Mouse (Mus musculus): ENCODE results near the gene B4galt1. TPM values are rescaled to one million over a fixed set of nuclear protein-coding genes. Genes with fewer than 3 reads are reported as not detected.

Gene B4galt1
- total RNA-seq (2021): 1 to 10 TPM; 6.7 TPM

DNA sequence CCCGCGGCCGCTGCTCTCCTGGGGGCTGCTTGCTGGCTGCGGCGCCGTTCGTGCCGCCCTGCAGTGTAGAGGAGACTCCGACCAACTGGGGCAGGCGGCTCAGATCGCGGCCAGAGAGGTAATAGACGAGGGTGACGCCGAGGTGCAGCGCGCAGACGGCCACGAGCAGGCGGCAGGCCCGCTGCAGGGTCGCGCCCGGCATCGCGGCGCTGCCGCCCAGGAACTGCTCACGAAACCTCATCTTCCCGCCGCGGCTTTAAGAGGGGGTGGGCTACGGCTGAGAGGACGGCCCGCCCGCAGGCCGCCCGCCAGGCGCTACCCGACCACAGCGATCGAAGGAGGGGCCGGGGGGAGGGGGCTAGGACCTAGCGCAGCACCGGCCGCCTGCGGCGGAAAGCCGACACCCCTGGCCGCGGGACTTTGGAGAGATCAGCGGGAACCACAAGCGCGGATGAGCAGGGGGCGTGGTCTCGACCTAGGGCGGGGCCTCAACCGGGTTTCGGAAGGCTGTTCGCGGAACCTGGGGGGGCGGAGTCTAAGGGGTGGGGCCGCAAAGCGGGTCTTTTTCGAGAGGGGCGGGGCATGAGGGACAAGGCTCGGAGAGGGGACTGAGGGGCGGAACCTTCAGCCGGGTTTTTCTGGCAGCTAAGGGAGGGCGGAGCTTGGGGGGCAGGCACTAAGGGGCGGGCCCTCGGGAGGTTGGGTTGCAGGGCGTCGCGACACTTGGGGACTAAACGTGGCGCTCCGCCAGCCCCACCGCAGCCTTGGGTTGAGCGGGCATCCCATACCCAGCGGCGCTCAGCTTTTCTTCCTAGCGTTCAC is at the start of gene B4galt1:
Gene B4galt1 (minus strand): TSS at position 441 of the 822 bp plus-strand sequence.
- peak; percentile 99 for DNase-seq
- intact Hi-C loops (cut with DNase I): no loop called here

- intact Hi-C loops (cut with DNase I): no loop called here
Observed at GRCm38 (mm10) chr4:40900612-40901011, 46.8 kb upstream of the B4galt1 start.

DNA sequence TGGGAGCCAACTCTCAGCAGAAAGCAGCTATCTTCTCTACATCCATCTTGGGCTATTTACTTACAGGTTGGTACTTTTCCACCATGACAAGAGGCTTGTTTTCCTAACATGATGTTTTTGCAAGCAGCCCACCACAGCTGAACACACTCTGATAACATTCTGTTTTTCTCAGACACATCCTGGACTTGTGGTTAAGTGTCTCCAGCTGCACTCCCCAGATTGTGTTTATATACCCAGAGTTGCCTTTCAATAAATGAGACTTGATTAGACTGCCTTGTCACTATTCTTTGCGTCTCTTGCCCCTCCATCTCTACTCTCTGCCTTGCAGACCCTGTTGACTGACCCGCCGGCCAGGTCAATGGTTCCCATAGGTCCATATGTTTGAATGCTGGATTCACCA is 46.3 kb upstream of the B4galt1 start:
- DNase-seq: no peak
- intact Hi-C loops (cut with DNase I): no loop called here

More at GRCm38 (mm10) chr4:40900612-40901011, 46.8 kb upstream of the B4galt1 start:
- DNase-seq: no peak

DNA sequence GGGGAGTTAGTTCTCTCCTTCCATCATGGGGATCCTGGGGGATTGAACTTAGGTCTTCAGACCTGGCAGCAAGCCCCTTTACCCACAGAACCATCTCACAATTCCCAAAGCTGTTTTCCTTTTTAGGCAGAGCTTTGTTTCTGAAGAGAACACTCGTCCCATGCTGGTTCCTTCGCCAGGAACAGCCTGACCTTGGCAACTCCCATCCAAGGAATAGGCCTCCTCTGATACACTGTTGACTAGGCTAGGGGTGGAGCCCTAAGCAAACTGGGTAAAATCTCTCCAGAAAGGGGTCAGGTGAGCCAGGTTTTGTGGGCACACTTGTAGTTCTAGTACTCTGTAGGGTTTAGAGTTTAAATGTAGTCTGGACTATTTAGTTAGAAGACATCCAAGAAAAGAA is 45.5 kb upstream of the B4galt1 start:
- no peak for DNase-seq
- intact Hi-C loops (cut with DNase I): no loop called here

DNA sequence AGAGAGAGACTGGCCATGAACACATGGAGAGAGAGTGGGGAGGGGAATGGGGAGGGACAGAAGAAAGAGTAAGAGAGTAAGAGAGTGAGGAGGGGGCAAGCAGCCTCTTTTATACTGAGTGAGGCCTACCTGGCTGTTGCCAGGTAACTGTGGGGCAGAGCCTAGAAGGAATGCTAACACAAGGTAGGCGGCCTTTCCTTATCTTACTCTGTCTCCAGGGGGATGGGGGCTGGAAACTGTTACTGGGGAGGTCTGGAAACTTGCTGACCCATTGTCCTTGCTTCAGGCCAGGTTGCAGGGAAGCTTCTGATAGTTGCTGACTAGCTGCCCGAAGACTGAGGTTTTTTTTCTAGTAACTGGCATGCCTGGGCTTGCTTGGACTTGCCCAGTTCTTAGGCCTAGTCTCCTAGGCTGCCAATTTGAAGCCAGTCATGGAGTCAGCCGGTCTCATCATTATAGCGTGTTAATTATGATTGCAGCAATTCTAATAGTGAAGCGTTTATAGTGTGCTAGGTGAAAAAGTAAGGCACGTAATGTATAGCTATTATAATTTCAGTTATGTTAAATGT is 44.8 kb upstream of the B4galt1 start:
- intact Hi-C loops (cut with DNase I): no loop called here
- no peak for DNase-seq

- DNase-seq: no peak
- intact Hi-C loops (cut with DNase I): no loop called here
Observed at GRCm38 (mm10) chr4:40895646-40896045, 41.8 kb upstream of the B4galt1 start.

DNA sequence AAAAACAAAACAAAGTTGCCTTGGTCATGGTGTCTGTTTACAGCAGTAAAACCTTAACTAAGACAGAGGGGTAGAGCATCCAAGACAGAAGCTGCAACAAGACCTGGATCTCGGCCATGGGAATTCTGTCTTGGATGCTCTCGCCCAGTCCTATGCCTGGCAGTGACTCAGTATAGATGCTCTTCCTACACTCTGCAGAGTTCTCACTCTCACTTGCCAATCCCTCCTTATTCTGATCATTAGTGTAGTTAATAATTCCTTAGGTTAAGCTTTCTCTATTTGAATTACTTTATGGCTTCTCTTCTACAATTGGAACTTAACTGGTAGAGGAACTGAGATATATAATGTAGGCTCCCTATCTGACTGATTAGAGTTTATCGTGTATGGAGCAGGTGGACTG is 41.3 kb upstream of the B4galt1 start:
- no peak for DNase-seq
- intact Hi-C loops (cut with DNase I): no loop called here

- intact Hi-C loops (cut with DNase I): no loop called here
- DNase-seq: no peak
Observed at GRCm38 (mm10) chr4:40891206-40891605, 37.4 kb upstream of the B4galt1 start.

- DNase-seq: no peak
- intact Hi-C loops (cut with DNase I): no loop called here
Observed at GRCm38 (mm10) chr4:40889983-40890382, 36.2 kb upstream of the B4galt1 start.

DNA sequence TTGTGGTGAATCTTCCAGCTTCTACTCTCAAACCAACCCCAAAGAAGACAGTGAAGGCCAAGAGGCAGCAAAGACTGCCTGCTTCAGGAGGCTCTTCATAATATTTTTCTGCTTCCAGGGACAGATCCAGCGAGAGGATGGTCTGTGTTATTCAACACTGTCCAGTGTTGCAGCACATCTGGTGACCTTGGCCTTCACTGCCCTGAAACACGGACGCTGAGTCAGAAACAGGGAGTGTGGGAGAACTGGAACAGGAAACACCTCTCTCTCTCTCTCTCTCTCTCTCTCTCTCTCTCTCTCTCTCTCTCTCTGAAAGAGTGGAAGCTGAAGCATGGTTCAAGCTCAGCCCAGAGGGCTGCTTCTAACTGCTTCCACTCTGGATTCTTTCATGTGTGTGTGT is 35.4 kb upstream of the B4galt1 start:
- DNase-seq: no peak
- intact Hi-C loops (cut with DNase I): no loop called here

GRCm38 (mm10) chr4:40888839-40889238 is 35.0 kb upstream of the B4galt1 start:
- intact Hi-C loops (cut with DNase I): no loop called here
- no peak for DNase-seq

- intact Hi-C loops (cut with DNase I): no loop called here
Observed at GRCm38 (mm10) chr4:40885883-40886282, 32.1 kb upstream of the B4galt1 start.

DNA sequence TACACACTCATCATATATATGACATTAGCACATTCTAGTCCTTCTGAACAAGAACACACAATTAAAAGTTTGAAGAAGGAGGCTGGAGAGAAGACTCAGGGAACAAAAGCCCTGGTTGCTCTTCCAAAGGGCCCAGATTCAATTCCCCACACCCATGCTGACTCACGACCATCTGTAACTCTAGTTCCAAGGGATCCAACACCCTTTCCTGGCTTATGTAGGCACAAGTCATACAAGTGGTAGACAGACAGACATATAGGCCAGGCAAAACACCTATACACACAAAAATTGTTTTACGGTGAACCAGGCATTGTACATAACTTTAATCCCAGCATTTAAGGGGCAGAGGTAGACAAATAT is 31.3 kb upstream of the B4galt1 start:
- intact Hi-C loops (cut with DNase I): no loop called here
- no peak for DNase-seq

More at GRCm38 (mm10) chr4:40885883-40886282, 32.1 kb upstream of the B4galt1 start:
- no peak for DNase-seq

- no peak for DNase-seq
Observed at GRCm38 (mm10) chr4:40884282-40885165, 30.7 kb upstream of the B4galt1 start.

GRCm38 (mm10) chr4:40883200-40883599 is 29.4 kb upstream of the B4galt1 start:
- intact Hi-C loops (cut with DNase I): no loop called here
- DNase-seq: no peak

More at GRCm38 (mm10) chr4:40884282-40885165, 30.7 kb upstream of the B4galt1 start:
- intact Hi-C loops (cut with DNase I): no loop called here

- DNase-seq: no peak
- intact Hi-C loops (cut with DNase I): no loop called here
Observed at GRCm38 (mm10) chr4:40877528-40877927, 23.7 kb upstream of the B4galt1 start.

- intact Hi-C loops (cut with DNase I): no loop called here
Observed at GRCm38 (mm10) chr4:40876814-40877371, 23.1 kb upstream of the B4galt1 start.

GRCm38 (mm10) chr4:40875842-40876241 is 22.0 kb upstream of the B4galt1 start:
- intact Hi-C loops (cut with DNase I): no loop called here
- DNase-seq: no peak

More at GRCm38 (mm10) chr4:40876814-40877371, 23.1 kb upstream of the B4galt1 start:
- peak; percentile 77 for DNase-seq

GRCm38 (mm10) chr4:40874794-40875552 is 21.2 kb upstream of the B4galt1 start:
- intact Hi-C loops (cut with DNase I): no loop called here
- no peak for DNase-seq

GRCm38 (mm10) chr4:40874151-40874600 is 20.4 kb upstream of the B4galt1 start:
- peak; percentile 46 for DNase-seq
- intact Hi-C loops (cut with DNase I): no loop called here

Data from left cerebral cortex, postnatal 4 days (tissue).